Mouse (Mus musculus) liver, embryonic 14.5 days (tissue): Measurements from ENCODE around the gene Fignl1.

Experiments used
- CTCF ChIP-seq: IDR thresholded peaks from 2 replicates; pipeline ENCODE4 v1.5.1; 2016; ENCODE audit warnings: antibody characterized with exemption, low read depth, control low read depth
- EP300 ChIP-seq: IDR thresholded peaks from 2 replicates; pipeline ENCODE4 v1.6.1; 2016; ENCODE audit warnings: antibody characterized with exemption, low read depth

GRCm38 (mm10) chr11:11798690-11799089 is 10.1 kb downstream of the Fignl1 start:
- no peak for TF ChIP-seq CTCF
- no peak for TF ChIP-seq EP300
